Mouse (Mus musculus) ES-E14 (cell line): ENCODE measurements around the gene Sbno2.

Experiments
- CHD2 ChIP-seq: IDR thresholded peaks from 2 replicates; pipeline ENCODE4 v1.6.1; 2014; ENCODE audit warnings: mild to moderate bottlenecking, low read depth, low read length, inconsistent platforms
- HCFC1 ChIP-seq: IDR thresholded peaks from 2 replicates; pipeline ENCODE4 v1.6.1; 2012; ENCODE audit warnings: low read length, inconsistent platforms, borderline replicate concordance; ENCODE audit not compliant: insufficient read depth
- MAFK ChIP-seq: IDR thresholded peaks from 2 replicates; pipeline ENCODE4 v1.6.1; 2014; ENCODE audit warnings: mild to moderate bottlenecking, low read depth, low read length, inconsistent platforms; ENCODE audit not compliant: insufficient read depth
- ZC3H11A ChIP-seq: IDR thresholded peaks from 2 replicates; pipeline ENCODE4 v1.6.1; 2012; ENCODE audit warnings: low read depth, mild to moderate bottlenecking, inconsistent platforms, low read length, borderline replicate concordance
- ZNF384 ChIP-seq: IDR thresholded peaks from 2 replicates; pipeline ENCODE4 v1.6.1; 2012; ENCODE audit warnings: low read depth, low read length, inconsistent platforms

- TF ChIP-seq CHD2 (no peak), MAFK (no peak), HCFC1 (no peak), ZC3H11A (no peak), ZNF384 (no peak)
These were observed 31.7 kb upstream of the Sbno2 start for GRCm38 (mm10) chr10:80136952-80137625.
